Mouse (Mus musculus): ENCODE results near the gene Abl2.

Gene Abl2

GRCm38 (mm10) chr1:156669208-156669983 is 110.8 kb downstream of the Abl2 start:
- DNase-seq (ENCODE audit: low read depth, low spot score), result no peak

- no peak for DNase-seq (ENCODE audit: low read depth, low spot score)
Observed at GRCm38 (mm10) chr1:156671921-156672320, 113.3 kb downstream of the Abl2 start.

GRCm38 (mm10) chr1:156672720-156673475 is 114.3 kb downstream of the Abl2 start:
- no peak for DNase-seq (ENCODE audit: low read depth, low spot score)

GRCm38 (mm10) chr1:156673476-156674194 is 115.0 kb downstream of the Abl2 start:
- DNase-seq (ENCODE audit: low read depth, low spot score), result no peak

GRCm38 (mm10) chr1:156674195-156675000 is 115.8 kb downstream of the Abl2 start, which contains the start of gene Tor3a:
Tor3a (minus strand) TSS chr1:156674356.
- no peak for DNase-seq (ENCODE audit: low read depth, low spot score)

GRCm38 (mm10) chr1:156676171-156676570 is 117.6 kb downstream of the Abl2 start:
- DNase-seq (ENCODE audit: low read depth, low spot score), result peak; percentile 64

GRCm38 (mm10) chr1:156676596-156676995 is 118.0 kb downstream of the Abl2 start:
- DNase-seq (ENCODE audit: low read depth, low spot score), result no peak

- DNase-seq (ENCODE audit: low read depth, low spot score), result no peak
Observed at GRCm38 (mm10) chr1:156677230-156677629, 118.6 kb downstream of the Abl2 start.

GRCm38 (mm10) chr1:156679599-156679998 is 121.0 kb downstream of the Abl2 start:
- DNase-seq (ENCODE audit: low read depth, low spot score), result no peak

GRCm38 (mm10) chr1:156686025-156686661 is 127.6 kb downstream of the Abl2 start:
- DNase-seq (ENCODE audit: low read depth, low spot score), result no peak
